Mouse (Mus musculus): ENCODE results near the gene Josd1. TPM values are rescaled to one million over a fixed set of nuclear protein-coding genes. Genes with fewer than 3 reads are reported as not detected.
"Not testable (repeated sequence)": the region's sequence is repeated elsewhere in the genome, so short reads cannot be mapped to it uniquely, and the experiment has no call there.

Gene Josd1
- polyA plus RNA-seq, 1 experiment from 2014 or later: 26.1 TPM

DNA sequence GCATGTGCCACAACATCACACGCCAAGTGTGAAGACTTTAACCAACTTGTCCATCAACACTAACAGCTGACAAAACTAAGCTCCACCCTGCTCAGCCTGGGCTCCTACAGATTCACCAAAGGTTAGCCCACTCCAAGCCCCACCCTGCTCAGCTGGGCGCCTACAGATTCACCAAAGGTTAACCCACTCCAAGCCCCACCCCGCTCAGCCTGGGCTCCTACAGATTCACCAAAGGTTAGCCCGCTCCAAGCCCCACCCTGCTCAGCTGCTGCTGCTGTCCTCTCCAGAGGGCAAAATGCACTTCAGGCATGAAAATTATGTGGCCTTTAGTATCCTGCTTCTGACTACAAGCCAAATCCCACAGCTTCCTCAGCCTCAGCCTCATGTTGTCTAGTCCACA, 5.7 kb downstream of the Josd1 start:
- WGBS: 89% methylated on average over 4 of the region's 4 CpGs
- Histone ChIP-seq H3K9ac (no peak overlapping the region), H3K4me1 (peaks cover 45% of the 10 kb centered on the region)

GRCm38 (mm10) chr15:79677936-79678335, 9.8 kb downstream of the Josd1 start:
- no peaks in the 10 kb centered on the region for H3K9me3 ChIP-seq
- no peak for ATAC-seq (ENCODE audit: insufficient number of reproducible peaks, insufficient read depth, low FRiP score, low TSS enrichment, low read depth)

More for the DNA sequence above, 5.7 kb downstream of the Josd1 start:
- H3K36me3 ChIP-seq: peaks cover 14% of the 10 kb centered on the region
- H3K27me3 ChIP-seq: no peaks in the 10 kb centered on the region
- H3K9me3 ChIP-seq: no peaks in the 10 kb centered on the region
- no peak overlapping the region for H3K4me3 ChIP-seq
- H3K4me2 ChIP-seq: no peak overlapping the region
- no peak overlapping the region for H3K27ac ChIP-seq
- ATAC-seq (ENCODE audit: insufficient number of reproducible peaks, insufficient read depth, low FRiP score, low TSS enrichment, low read depth): no peak

GRCm38 (mm10) chr15:79671828-79672348, 15.8 kb downstream of the Josd1 start:
- ATAC-seq (ENCODE audit: insufficient number of reproducible peaks, insufficient read depth, low FRiP score, low TSS enrichment, low read depth); H3K4me1 ChIP-seq; H3K27me3 ChIP-seq; H3K27ac ChIP-seq; H3K9me3 ChIP-seq: not testable (repeated sequence)
- peak overlapping the region; percentile 87; the same call in 1 of the 2 replicates for H3K9ac ChIP-seq
- H3K4me3 ChIP-seq: peak overlapping the region; percentile 96
- H3K4me2 ChIP-seq: peak overlapping the region; percentile 70
- WGBS: 70% methylated on average over 11 of the region's 11 CpGs
- peaks cover 58% of the 10 kb centered on the region for H3K36me3 ChIP-seq

More at GRCm38 (mm10) chr15:79677936-79678335, 9.8 kb downstream of the Josd1 start:
- Histone ChIP-seq H3K4me1 (peaks cover 6% of the 10 kb centered on the region; the same call in 1 of the 2 replicates), H3K27ac (no peak overlapping the region), H3K27me3 (no peaks in the 10 kb centered on the region), H3K4me2 (no peak overlapping the region), H3K4me3 (no peak overlapping the region), H3K9ac (no peak overlapping the region), H3K36me3 (peaks cover 52% of the 10 kb centered on the region)
- WGBS: 88% methylated on average over 2 of the region's 2 CpGs

DNA sequence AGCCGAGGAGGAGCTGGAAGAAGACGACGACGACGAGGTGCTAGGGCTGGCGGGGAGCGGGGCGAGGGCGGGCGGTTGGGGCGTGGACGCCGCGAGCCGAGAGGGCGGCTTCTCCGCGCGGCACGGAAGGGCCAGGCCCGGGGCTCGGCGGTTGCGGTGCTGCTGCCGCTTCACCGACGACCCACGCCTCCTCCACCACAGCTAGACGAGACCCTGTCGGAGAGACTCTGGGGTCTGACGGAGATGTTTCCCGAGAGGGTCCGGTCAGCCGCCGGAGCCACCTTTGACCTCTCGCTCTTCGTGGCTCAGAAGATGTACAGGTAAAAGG, 16.8 kb downstream of the Josd1 start:
- H3K9me3 ChIP-seq: no peaks in the 10 kb centered on the region
- H3K4me1 ChIP-seq: peaks cover 7% of the 10 kb centered on the region
- WGBS: under 1% methylated on average over 37 of the region's 37 CpGs
- no peaks in the 10 kb centered on the region for H3K27me3 ChIP-seq
- H3K4me3 ChIP-seq: peak overlapping the region; percentile 96
- H3K4me2 ChIP-seq: peak overlapping the region; percentile 70
- H3K9ac ChIP-seq: peak overlapping the region; percentile 87
- H3K36me3 ChIP-seq: peaks cover 59% of the 10 kb centered on the region
- ATAC-seq (ENCODE audit: insufficient number of reproducible peaks, insufficient read depth, low FRiP score, low TSS enrichment, low read depth): peak; percentile 20; the same call in 1 of the 2 replicates
- peak overlapping the region; percentile 48; the same call in 1 of the 2 replicates for H3K27ac ChIP-seq

DNA sequence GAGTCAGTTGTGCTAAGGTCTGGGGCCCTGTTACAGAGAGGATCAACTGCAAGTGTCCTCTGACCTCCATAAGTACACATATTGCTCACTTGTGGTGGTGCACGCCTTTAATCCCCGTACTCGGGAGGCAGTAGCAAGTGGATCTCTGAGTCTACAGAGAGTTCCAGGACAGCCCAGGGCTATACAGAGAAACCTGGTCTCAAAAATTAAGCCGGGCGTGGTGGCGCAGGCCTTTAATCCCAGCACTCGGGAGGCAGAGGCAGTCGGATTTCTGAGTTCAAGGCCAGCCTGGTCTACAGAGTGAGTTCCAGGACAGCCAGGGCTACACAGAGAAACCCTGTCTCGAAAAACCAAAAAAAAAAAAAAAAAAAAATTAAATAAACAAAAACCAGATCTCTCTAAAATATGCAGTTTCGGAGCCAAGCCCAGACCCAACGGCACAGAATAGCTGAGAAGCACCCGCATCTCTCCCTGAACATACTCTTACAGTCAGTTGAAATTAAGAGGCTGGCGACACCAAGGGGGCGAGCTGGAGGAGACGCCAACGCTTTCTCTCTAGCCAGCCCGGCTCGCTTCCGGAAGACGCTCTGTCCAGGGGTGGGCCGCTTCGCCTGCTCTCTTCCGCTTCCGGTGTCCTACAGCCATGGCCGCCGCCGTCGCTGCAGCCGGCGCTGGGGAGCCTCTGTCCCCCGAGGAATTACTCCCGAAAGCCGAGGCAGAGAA, 17.3 kb downstream of the Josd1 start, which contains the start of gene Tomm22:
Gene Tomm22, plus strand, starts transcription at position 613 of the 723 bp plus-strand sequence.
- peaks cover 7% of the 10 kb centered on the region for H3K4me1 ChIP-seq
- WGBS: 18% methylated on average over 33 of the region's 33 CpGs
- H3K27ac ChIP-seq: peak within 1 kb of the TSS; percentile 48; the same call in 1 of the 2 replicates
- ATAC-seq (ENCODE audit: insufficient number of reproducible peaks, insufficient read depth, low FRiP score, low TSS enrichment, low read depth): peak; percentile 90
- peak within 1 kb of the TSS; percentile 96 for H3K4me3 ChIP-seq
- H3K4me2 ChIP-seq: peak within 1 kb of the TSS; percentile 70
- no peaks in the 10 kb centered on the region for H3K27me3 ChIP-seq
- H3K9ac ChIP-seq: peak within 1 kb of the TSS; percentile 87
- no peaks in the 10 kb centered on the region for H3K9me3 ChIP-seq
- peaks cover 60% of the 10 kb centered on the region for H3K36me3 ChIP-seq

GRCm38 (mm10) chr15:79669195-79669594, 18.5 kb downstream of the Josd1 start:
- Histone ChIP-seq H3K9me3 (no peaks in the 10 kb centered on the region), H3K4me1 (peaks cover 7% of the 10 kb centered on the region), H3K4me2 (no peak overlapping the region), H3K27me3 (no peaks in the 10 kb centered on the region), H3K36me3 (peaks cover 52% of the 10 kb centered on the region), H3K27ac (no peak overlapping the region), H3K9ac (0 out of 2 replicates have a peak overlapping the region, but pooled peaks have one; percentile 16), H3K4me3 (no peak overlapping the region)
- WGBS: 78% methylated on average over 10 of the region's 10 CpGs
- no peak for ATAC-seq (ENCODE audit: insufficient number of reproducible peaks, insufficient read depth, low FRiP score, low TSS enrichment, low read depth)

GRCm38 (mm10) chr15:79664666-79665065, 23.1 kb downstream of the Josd1 start:
- Histone ChIP-seq H3K4me3 (no peak overlapping the region), H3K4me2 (no peak overlapping the region), H3K4me1 (peaks cover 3% of the 10 kb centered on the region), H3K27ac (no peak overlapping the region), H3K9me3 (no peaks in the 10 kb centered on the region), H3K9ac (no peak overlapping the region), H3K27me3 (no peaks in the 10 kb centered on the region), H3K36me3 (peaks cover 54% of the 10 kb centered on the region)
- ATAC-seq (ENCODE audit: insufficient number of reproducible peaks, insufficient read depth, low FRiP score, low TSS enrichment, low read depth): no peak
- 89% methylated on average over 8 of the region's 8 CpGs for WGBS

GRCm38 (mm10) chr15:79661852-79662251, 25.9 kb downstream of the Josd1 start:
- no peak for ATAC-seq (ENCODE audit: insufficient number of reproducible peaks, insufficient read depth, low FRiP score, low TSS enrichment, low read depth)
- WGBS: 74% methylated on average over 4 of the region's 4 CpGs
- Histone ChIP-seq H3K27me3 (no peaks in the 10 kb centered on the region), H3K4me1 (peaks cover 9% of the 10 kb centered on the region), H3K36me3 (peaks cover 41% of the 10 kb centered on the region), H3K27ac (no peak overlapping the region), H3K4me2 (no peak overlapping the region), H3K9me3 (no peaks in the 10 kb centered on the region), H3K4me3 (no peak overlapping the region), H3K9ac (no peak overlapping the region)

DNA sequence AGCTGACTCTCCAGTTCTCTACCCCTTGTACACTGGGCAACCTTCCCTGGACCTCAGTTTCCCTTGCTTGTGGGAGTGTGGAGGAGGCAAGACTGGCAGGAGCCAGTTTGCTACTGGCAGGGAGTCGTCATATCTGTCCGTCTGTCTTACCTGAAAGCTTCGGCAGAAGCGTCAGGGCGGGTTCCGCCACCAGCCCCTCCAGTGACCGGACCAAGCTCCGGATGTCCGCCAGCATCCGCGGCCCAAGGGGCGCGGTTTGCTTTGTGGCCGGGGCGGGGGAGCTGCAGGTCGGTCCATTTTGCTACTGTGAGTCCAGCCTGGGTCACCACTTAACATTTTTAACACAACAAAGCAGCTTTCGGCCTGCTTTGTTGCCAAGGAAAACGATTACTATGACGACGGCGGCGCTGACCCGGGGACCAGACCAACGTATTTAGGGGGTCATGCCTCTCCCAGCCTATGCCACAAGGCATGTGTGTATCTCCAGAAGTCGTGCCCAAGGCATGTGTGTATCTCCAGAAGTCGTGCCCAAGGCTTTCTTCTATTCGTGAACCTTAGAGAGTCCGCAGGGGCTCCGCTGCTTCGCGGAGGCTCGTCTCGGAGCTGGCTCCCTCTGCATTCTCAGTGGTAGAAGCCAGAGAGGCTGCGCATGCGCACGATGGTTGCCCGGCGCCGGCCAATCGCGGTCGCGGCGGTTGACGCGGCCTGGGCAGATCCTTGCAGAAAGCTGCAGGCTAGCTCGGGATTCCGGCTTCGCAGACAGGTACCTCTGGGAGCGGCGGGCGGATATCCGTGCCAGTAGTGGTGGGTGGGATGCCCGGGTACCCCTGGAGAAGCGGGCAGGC, 29.0 kb downstream of the Josd1 start, which contains the start of the genes Fam227a and Cby1:
Gene Fam227a, minus strand, starts transcription at position 426 of the 845 bp plus-strand sequence.
Gene Cby1, plus strand, starts transcription at position 669 of the 845 bp plus-strand sequence.
- under 1% methylated on average over 55 of the region's 55 CpGs for WGBS

DNA sequence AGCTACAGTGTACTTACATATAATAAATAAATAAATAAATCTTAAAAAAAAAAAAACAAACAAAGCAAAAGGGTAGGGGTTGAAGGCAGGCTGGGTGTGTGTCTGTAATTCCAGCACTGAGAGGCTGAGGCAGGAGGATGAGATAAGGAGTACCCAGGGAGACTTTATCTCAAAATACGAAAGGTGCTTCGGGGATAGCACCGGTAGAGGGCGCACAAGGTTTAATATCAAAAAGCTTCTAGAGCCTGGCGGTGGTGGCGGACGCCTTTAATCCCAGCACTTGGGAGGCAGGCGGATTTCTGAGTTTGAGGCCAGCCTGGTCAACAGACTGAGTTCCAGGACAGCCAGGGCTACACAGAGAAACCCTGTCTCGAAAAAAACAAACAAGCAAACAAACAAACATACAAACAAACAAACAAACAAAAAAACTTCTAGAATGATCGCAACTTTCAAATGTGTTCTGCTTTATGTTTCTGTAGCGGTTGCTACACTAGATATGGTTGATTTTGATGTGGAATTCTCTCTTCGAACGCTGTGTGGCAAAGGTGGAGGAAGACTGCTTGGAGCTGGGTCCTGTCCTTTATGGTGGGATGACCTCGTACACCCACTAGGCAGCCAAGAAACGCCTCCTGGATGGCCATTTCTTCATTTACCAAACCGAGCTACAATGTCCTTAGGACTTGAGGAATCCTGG, 29.7 kb downstream of the Josd1 start:
- peak overlapping the region; percentile 91 for H3K4me2 ChIP-seq
- H3K27me3 ChIP-seq: no peaks in the 10 kb centered on the region
- H3K9me3 ChIP-seq: no peaks in the 10 kb centered on the region
- H3K4me1 ChIP-seq: peaks cover 9% of the 10 kb centered on the region
- peaks cover 16% of the 10 kb centered on the region for H3K36me3 ChIP-seq
- peak overlapping the region; percentile 91 for H3K27ac ChIP-seq
- peak overlapping the region; percentile 58 for H3K4me3 ChIP-seq
- H3K9ac ChIP-seq: peak overlapping the region; percentile 81
- 5% methylated on average over 16 of the region's 16 CpGs for WGBS
- ATAC-seq (ENCODE audit: insufficient number of reproducible peaks, insufficient read depth, low FRiP score, low TSS enrichment, low read depth): no peak

More for the DNA sequence above, 29.0 kb downstream of the Josd1 start, which contains the start of the genes Fam227a and Cby1:
- Histone ChIP-seq H3K9ac (peak within 1 kb of the TSS; percentile 81), H3K27me3 (no peaks in the 10 kb centered on the region), H3K36me3 (peaks cover 23% of the 10 kb centered on the region), H3K27ac (peak within 1 kb of the TSS; percentile 91), H3K4me3 (peak within 1 kb of the TSS; percentile 58), H3K4me1 (peaks cover 9% of the 10 kb centered on the region), H3K9me3 (no peaks in the 10 kb centered on the region), H3K4me2 (peak within 1 kb of the TSS; percentile 91)
- ATAC-seq (ENCODE audit: insufficient number of reproducible peaks, insufficient read depth, low FRiP score, low TSS enrichment, low read depth): peak; percentile 84

- Histone ChIP-seq H3K4me1 (peaks cover 9% of the 10 kb centered on the region), H3K9me3 (no peaks in the 10 kb centered on the region), H3K27ac (no peak overlapping the region), H3K27me3 (no peaks in the 10 kb centered on the region), H3K4me3 (no peak overlapping the region), H3K4me2 (no peak overlapping the region), H3K36me3 (0 out of 2 replicates have a peak, but pooled peaks cover 3% of the 10 kb centered on the region), H3K9ac (no peak overlapping the region)
- ATAC-seq (ENCODE audit: insufficient number of reproducible peaks, insufficient read depth, low FRiP score, low TSS enrichment, low read depth): no peak
- WGBS: 91% methylated on average over 14 of the region's 14 CpGs
These were observed 31.3 kb downstream of the Josd1 start for GRCm38 (mm10) chr15:79656451-79656850.

All from embryonic facial prominence, embryonic 13.5 days (tissue).